Mouse (Mus musculus) myocyte (in vitro differentiated cells): ENCODE measurements at regions not wholly inside any gene's neighbourhood (a gene's known extent, or its start where the extent isn't known, plus 50 kb on each side); places are given as distances from the start of the nearest gene placed in this dataset.

ENCODE experiments used
- H3K27me3 ChIP-seq: one replicate; pipeline ENCODE4 v1.6.1; 2011; ENCODE audit not compliant: control insufficient read depth, insufficient read depth, insufficient read length
- H3K36me3 ChIP-seq: one replicate; pipeline ENCODE4 v1.6.1; 2011; ENCODE audit not compliant: control insufficient read depth, insufficient read depth
- H3K4me2 ChIP-seq: one replicate; pipeline ENCODE4 v1.6.1; 2011; ENCODE audit warnings: low read depth, control low read depth
- H3K4me3 ChIP-seq: one replicate; pipeline ENCODE4 v1.5.1; 2011; ENCODE audit warnings: mild to moderate bottlenecking, control low read depth, moderate library complexity
- H3K79me2 ChIP-seq: one replicate; pipeline ENCODE4 v1.6.1; 2011; ENCODE audit not compliant: control insufficient read depth, insufficient read depth
- H3ac ChIP-seq: one replicate; pipeline ENCODE4 v1.6.1; 2011; ENCODE audit not compliant: control insufficient read depth, insufficient read length
- CEBPB ChIP-seq: IDR thresholded peaks from 2 replicates; pipeline ENCODE4 v1.6.1; 2011; ENCODE audit warnings: mild to moderate bottlenecking, moderate library complexity; ENCODE audit not compliant: poor library complexity, insufficient read depth, severe bottlenecking
- E2F4 ChIP-seq: IDR thresholded peaks from one replicate; pipeline ENCODE4 v1.6.1; 2011; ENCODE audit warnings: mild to moderate bottlenecking, control low read depth, moderate library complexity; ENCODE audit not compliant: insufficient read depth
- MAX ChIP-seq: IDR thresholded peaks from one replicate; pipeline ENCODE4 v1.6.1; 2011; ENCODE audit warnings: low read depth, mild to moderate bottlenecking, control low read depth
- MYOD1 ChIP-seq, 3 experiments: IDR thresholded peaks; one replicate each; pipeline ENCODE4 v1.6.1; 2011; ENCODE audit warnings: control low read depth in 2 of 3, low read depth in 2 of 3, mild to moderate bottlenecking in 2 of 3, moderate library complexity in 1 of 3; ENCODE audit not compliant: insufficient read length in 2 of 3, control insufficient read depth in 1 of 3
- MYOG ChIP-seq, 3 experiments: IDR thresholded peaks; one replicate each; pipeline ENCODE4 v1.6.1; 2011; ENCODE audit warnings: control low read depth in 2 of 3, low read depth in 2 of 3, mild to moderate bottlenecking in 2 of 3; ENCODE audit not compliant: insufficient read length in 2 of 3, control insufficient read depth in 1 of 3, insufficient read depth in 1 of 3
- POLR2A ChIP-seq: IDR thresholded peaks from one replicate; pipeline ENCODE4 v1.6.1; 2011; ENCODE audit warnings: low read depth, mild to moderate bottlenecking, control low read depth, moderate library complexity; ENCODE audit not compliant: insufficient read length
- POLR2AphosphoS2 ChIP-seq: IDR thresholded peaks from one replicate; pipeline ENCODE4 v1.6.1; 2011; ENCODE audit warnings: low read depth, control low read depth; ENCODE audit not compliant: insufficient read length
- REST ChIP-seq: IDR thresholded peaks from one replicate; pipeline ENCODE4 v1.6.1; 2011; ENCODE audit warnings: mild to moderate bottlenecking, control low read depth, moderate library complexity; ENCODE audit not compliant: insufficient read depth, insufficient read length
- SRF ChIP-seq: IDR thresholded peaks from one replicate; pipeline ENCODE4 v1.6.1; 2011; ENCODE audit warnings: low read depth; ENCODE audit not compliant: control insufficient read depth, insufficient read length
- TCF12 ChIP-seq: IDR thresholded peaks from one replicate; pipeline ENCODE4 v1.6.1; 2011; ENCODE audit warnings: mild to moderate bottlenecking, control low read depth; ENCODE audit not compliant: poor library complexity, insufficient read depth, severe bottlenecking
- TCF3 ChIP-seq: IDR thresholded peaks from one replicate; pipeline ENCODE4 v1.6.1; 2011; ENCODE audit warnings: low read depth, control low read depth; ENCODE audit not compliant: insufficient read length
- USF1 ChIP-seq: IDR thresholded peaks from one replicate; pipeline ENCODE4 v1.6.1; 2011; ENCODE audit warnings: low read depth, mild to moderate bottlenecking, control low read depth, moderate library complexity

DNA sequence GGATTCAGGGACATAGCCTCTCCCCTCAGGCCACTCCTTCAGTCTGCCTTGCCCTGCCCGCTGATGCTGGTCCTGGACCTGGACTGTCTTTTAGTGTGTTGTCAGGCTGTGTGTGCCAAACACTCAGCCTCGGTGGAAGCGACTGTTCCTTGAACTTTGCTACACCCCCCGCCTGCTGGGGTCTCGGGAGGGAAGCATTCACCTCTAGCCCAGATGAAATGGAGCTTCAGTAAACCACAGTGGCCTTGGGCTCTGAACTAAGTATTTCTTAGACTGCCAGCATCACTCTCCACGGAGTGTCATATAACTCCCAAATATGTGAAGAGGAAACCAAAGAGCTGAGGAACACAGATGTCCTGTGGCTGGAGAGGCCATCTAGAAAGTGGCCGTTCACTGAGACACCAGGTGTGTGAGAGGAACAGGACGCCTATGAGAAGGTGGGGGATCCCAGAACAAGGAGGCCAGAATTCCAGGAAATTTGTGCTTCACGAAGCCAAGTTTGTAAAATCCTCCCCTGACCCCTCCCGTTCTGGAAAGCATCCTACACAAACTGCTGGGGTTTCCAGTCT, 170.2 kb downstream of the Zfp36l1 start:
- Histone ChIP-seq H3ac (no peak overlapping the region), H3K36me3 (no peaks in the 10 kb centered on the region), H3K27me3 (no peaks in the 10 kb centered on the region), H3K4me3 (no peak overlapping the region), H3K79me2 (no peaks in the 10 kb centered on the region), H3K4me2 (peak overlapping the region; percentile 32)
- no peak for TF ChIP-seq POLR2AphosphoS2
- TF ChIP-seq MYOD1 (IDR thresholded peaks at IDR 0.05; ENCODE audit: control insufficient read depth in 1 of 3, insufficient read length in 2 of 3, low read depth in 2 of 3) = peak in 2 of 3 experiments; percentile 32 to 47

DNA sequence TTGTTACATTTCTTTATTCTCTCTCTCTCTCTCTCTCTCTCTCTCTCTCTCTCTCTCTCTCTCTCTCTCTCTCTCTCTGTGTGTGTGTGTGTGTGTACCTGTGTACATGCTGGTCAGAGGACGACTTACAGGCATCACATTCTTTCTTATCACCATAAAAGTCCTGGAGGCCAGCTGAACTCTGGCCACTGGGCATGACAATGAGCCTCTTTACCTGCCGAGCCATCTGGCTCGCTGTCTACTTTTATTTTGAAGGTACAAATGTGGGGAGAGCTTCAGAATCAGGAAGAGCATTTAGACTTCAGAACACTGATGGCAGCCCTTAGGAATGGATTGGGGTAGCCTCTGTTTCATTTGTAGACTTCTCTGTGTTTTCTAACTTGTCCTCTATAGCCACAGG, 171.0 kb downstream of the Zfp36l1 start:
- Histone ChIP-seq H3ac (no peak overlapping the region), H3K4me2 (no peak overlapping the region), H3K36me3 (no peaks in the 10 kb centered on the region), H3K4me3 (no peak overlapping the region), H3K27me3 (no peaks in the 10 kb centered on the region), H3K79me2 (no peaks in the 10 kb centered on the region)
- TF ChIP-seq TCF3 (no peak), MAX (no peak), TCF12 (no peak), USF1 (no peak), POLR2AphosphoS2 (no peak), POLR2A (no peak), E2F4 (no peak), MYOG (IDR thresholded peaks at IDR 0.05; ENCODE audit: control insufficient read depth in 1 of 3, insufficient read depth in 1 of 3, insufficient read length in 2 of 3, low read depth in 2 of 3) (no peak), SRF (no peak), MYOD1 (IDR thresholded peaks at IDR 0.05; ENCODE audit: control insufficient read depth in 1 of 3, insufficient read length in 2 of 3, low read depth in 2 of 3) (no peak), CEBPB (no peak)

DNA sequence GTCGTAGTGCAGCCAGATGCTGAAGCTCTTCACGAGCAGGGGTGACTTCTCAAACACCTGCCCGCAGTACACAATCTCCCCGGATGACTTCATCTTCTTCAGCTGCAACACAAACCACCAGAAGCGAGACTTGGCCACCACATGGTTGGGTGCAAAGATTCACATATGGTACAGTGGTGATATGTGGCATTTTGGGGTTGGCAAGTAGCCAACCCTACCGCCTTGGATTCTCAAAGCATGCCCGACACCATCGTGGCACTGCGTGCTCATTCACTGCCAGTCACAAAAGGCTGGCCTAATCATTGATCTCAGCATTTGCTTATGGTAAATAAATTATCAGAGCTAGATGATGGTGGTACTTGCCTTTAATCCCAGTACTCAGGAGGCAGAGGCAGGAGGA, 173.4 kb downstream of the Zfp36l1 start:
- no peak overlapping the region for H3K4me2 ChIP-seq
- no peaks in the 10 kb centered on the region for H3K36me3 ChIP-seq
- no peak for TF ChIP-seq POLR2A
- peak in 2 of 3 experiments; percentile 36 to 37 for TF ChIP-seq MYOD1 (IDR thresholded peaks at IDR 0.05; ENCODE audit: control insufficient read depth in 1 of 3, insufficient read length in 2 of 3, low read depth in 2 of 3)
- no peak overlapping the region for H3ac ChIP-seq
- no peak overlapping the region for H3K4me3 ChIP-seq
- no peaks in the 10 kb centered on the region for H3K27me3 ChIP-seq
- H3K79me2 ChIP-seq = no peaks in the 10 kb centered on the region

DNA sequence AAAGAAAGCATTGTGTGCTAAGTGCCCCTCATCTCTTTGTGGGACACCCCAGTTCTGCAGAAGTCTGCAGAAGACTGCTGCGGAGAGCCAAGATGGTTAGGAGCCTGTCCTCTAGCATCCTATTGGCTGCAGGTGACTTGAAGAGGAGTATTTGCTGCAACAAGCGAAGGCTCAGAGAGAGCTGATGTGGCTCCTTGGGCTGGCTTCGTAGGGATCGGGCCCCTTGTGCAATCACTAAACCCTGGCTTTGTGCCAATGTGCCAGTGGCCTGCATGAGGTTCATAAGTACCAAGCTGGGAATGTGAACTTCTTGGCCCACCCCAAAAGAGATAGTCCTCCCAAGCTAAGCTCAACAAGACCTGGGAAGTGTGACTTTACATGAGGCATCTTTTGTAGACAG, 174.9 kb downstream of the Zfp36l1 start:
- no peak overlapping the region for H3ac ChIP-seq
- TF ChIP-seq SRF (no peak), POLR2AphosphoS2 (no peak), CEBPB (0 out of 2 replicates have a peak, but pooled peaks have one; percentile 5)
- H3K4me3 ChIP-seq = no peak overlapping the region

GRCm38 (mm10) chr12:79936698-79937097, 176.1 kb downstream of the Zfp36l1 start:
- no peak for TF ChIP-seq E2F4
- no peak for TF ChIP-seq TCF12
- TF ChIP-seq POLR2AphosphoS2 = no peak
- no peak for TF ChIP-seq POLR2A
- TF ChIP-seq TCF3 = no peak
- TF ChIP-seq MYOG (IDR thresholded peaks at IDR 0.05; ENCODE audit: control insufficient read depth in 1 of 3, insufficient read depth in 1 of 3, insufficient read length in 2 of 3, low read depth in 2 of 3) = no peak
- no peak for TF ChIP-seq MYOD1 (IDR thresholded peaks at IDR 0.05; ENCODE audit: control insufficient read depth in 1 of 3, insufficient read length in 2 of 3, low read depth in 2 of 3)
- no peak for TF ChIP-seq USF1
- TF ChIP-seq REST = no peak
- no peak overlapping the region for H3ac ChIP-seq
- H3K36me3 ChIP-seq = no peaks in the 10 kb centered on the region
- H3K4me3 ChIP-seq = no peak overlapping the region
- H3K79me2 ChIP-seq = no peaks in the 10 kb centered on the region
- peak overlapping the region; percentile 61 for H3K4me2 ChIP-seq
- H3K27me3 ChIP-seq = no peaks in the 10 kb centered on the region

More for the DNA sequence above, 174.9 kb downstream of the Zfp36l1 start:
- Histone ChIP-seq H3K79me2 (no peaks in the 10 kb centered on the region), H3K4me2 (no peak overlapping the region), H3K27me3 (no peaks in the 10 kb centered on the region), H3K36me3 (no peaks in the 10 kb centered on the region)

DNA sequence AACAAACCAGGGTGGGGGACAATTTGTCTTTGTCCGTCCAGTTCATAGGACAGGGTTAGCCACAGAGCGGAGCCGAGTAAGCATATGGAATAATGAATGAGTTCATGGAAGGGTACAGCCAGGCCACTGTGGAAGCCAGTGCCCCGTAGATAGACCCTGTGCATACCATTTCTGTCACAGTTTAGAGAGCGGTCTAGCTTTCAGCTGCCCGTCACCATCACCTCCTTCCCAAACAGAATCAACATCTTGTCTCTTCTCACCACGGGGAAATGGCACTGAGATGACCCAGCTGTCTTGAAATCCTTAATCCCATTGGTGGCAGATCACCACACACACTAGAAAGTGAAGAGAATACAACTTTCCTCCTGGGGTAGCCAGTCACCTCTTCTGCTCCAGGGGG, 178.7 kb downstream of the Zfp36l1 start:
- no peak overlapping the region for H3K4me3 ChIP-seq

More for the DNA sequence above, 178.7 kb downstream of the Zfp36l1 start:
- no peaks in the 10 kb centered on the region for H3K36me3 ChIP-seq
- no peak overlapping the region for H3ac ChIP-seq
- H3K4me2 ChIP-seq = no peak overlapping the region
- H3K79me2 ChIP-seq = no peaks in the 10 kb centered on the region
- TF ChIP-seq SRF = no peak
- no peak for TF ChIP-seq POLR2AphosphoS2
- TF ChIP-seq REST = no peak
- no peak for TF ChIP-seq TCF12
- no peak for TF ChIP-seq USF1
- no peak for TF ChIP-seq MYOG (IDR thresholded peaks at IDR 0.05; ENCODE audit: control insufficient read depth in 1 of 3, insufficient read depth in 1 of 3, insufficient read length in 2 of 3, low read depth in 2 of 3)
- TF ChIP-seq MYOD1 (IDR thresholded peaks at IDR 0.05; ENCODE audit: control insufficient read depth in 1 of 3, insufficient read length in 2 of 3, low read depth in 2 of 3) = no peak
- no peak for TF ChIP-seq POLR2A
- TF ChIP-seq TCF3 = no peak
- TF ChIP-seq E2F4 = no peak
- no peak for TF ChIP-seq CEBPB
- H3K27me3 ChIP-seq = no peaks in the 10 kb centered on the region
